In the genomic region with DNA sequence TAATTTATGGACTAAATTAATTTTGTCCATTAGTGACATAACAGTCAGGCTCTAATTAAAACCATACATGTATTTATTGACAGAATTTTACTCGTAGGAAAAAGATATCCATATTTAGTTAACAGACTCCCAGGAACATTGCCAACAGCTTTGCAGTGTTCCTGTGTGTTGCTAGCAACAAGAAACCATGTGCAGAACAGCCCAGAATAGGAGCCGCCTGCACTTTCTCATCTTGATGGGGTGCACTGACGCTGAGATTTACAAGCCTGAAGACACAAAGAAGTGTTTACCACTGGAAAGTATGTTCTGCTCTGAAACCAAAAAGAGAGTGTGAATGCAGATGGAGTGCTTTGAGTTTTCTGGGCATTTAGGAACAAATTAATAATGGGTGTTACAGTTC, we compare ENCODE assay signal across 8 mouse cellular contexts.
DNase-seq lines count a peak whose midpoint lies in the region; ATAC-seq lines count a peak whose summit lies in the region.
"Had no signal": no experiment of that assay in that cellular context is flagged by ENCODE, and none has a peak within 500 bp of the region (broad histone marks: within the 10 kb centered on the region; RNA-seq: fewer than 3 reads in every experiment).

No protein-coding gene starts in this region.

- no peaks in the 10 kb centered on the region for H3K36me3 ChIP-seq in limb, embryonic 11.5 days (ENCODE audit: control insufficient read depth, insufficient read depth, low read length)
- H3K36me3 ChIP-seq in limb, embryonic 10.5 days = no peaks in the 10 kb centered on the region
- no peaks in the 10 kb centered on the region for H3K36me3 ChIP-seq in heart, embryonic 15.5 days
- no peaks in the 10 kb centered on the region for H3K36me3 ChIP-seq in midbrain, embryonic 16.5 days (ENCODE audit: control insufficient read depth, insufficient read depth, low read length)
- H3K36me3 ChIP-seq: embryonic facial prominence, embryonic 15.5 days had no signal

- H3K27me3 ChIP-seq in limb, embryonic 11.5 days (ENCODE audit: control insufficient read depth, insufficient read depth, low read length) = no peaks in the 10 kb centered on the region
- H3K27me3 ChIP-seq in limb, embryonic 10.5 days (ENCODE audit: low read depth, poor library complexity, severe bottlenecking) = no peaks in the 10 kb centered on the region
- no peaks in the 10 kb centered on the region for H3K27me3 ChIP-seq in heart, embryonic 15.5 days
- no peaks in the 10 kb centered on the region for H3K27me3 ChIP-seq in midbrain, embryonic 16.5 days (ENCODE audit: control insufficient read depth, insufficient read depth, low read depth, low read length)
- H3K27me3 ChIP-seq: embryonic facial prominence, embryonic 15.5 days had no signal

- ATAC-seq in limb, embryonic 11.5 days (ENCODE audit: insufficient number of reproducible peaks, low FRiP score, low TSS enrichment, low read depth) = no peak
- ATAC-seq in heart, embryonic 15.5 days (replicated peaks; ENCODE audit: insufficient number of reproducible peaks, insufficient read depth, low FRiP score, low read depth) = 0 out of 2 replicates have a peak, but pooled peaks have one; percentile 39
- ATAC-seq in midbrain, embryonic 16.5 days = no peak

- H3K4me3 ChIP-seq in limb, embryonic 11.5 days (ENCODE audit: low read depth, low read length) = no peak overlapping the region
- no peak overlapping the region for H3K4me3 ChIP-seq in limb, embryonic 10.5 days
- H3K4me3 ChIP-seq in heart, embryonic 15.5 days = no peak overlapping the region
- H3K4me3 ChIP-seq in midbrain, embryonic 16.5 days (ENCODE audit: low read depth, low read length) = no peak overlapping the region
- H3K4me3 ChIP-seq: embryonic facial prominence, embryonic 15.5 days had no signal

- DNase-seq in limb, embryonic 11.5 days (ENCODE audit: low spot score) = peak; percentile 28
- DNase-seq in limb, embryonic 10.5 days (ENCODE audit: low spot score) = no peak
- peak; percentile 88 for DNase-seq in layer of hippocampus, adult 9-11 months
- DNase-seq in right cerebral cortex, postnatal 36 days (ENCODE audit: low spot score in 2 of 2) = peak; percentile 41 to 78
- DNase-seq in cerebellum, postnatal 25 days = no peak

- H3K9ac ChIP-seq in limb, embryonic 11.5 days (ENCODE audit: low read length) = no peak overlapping the region
- H3K9ac ChIP-seq in heart, embryonic 15.5 days = no peak overlapping the region
- H3K9ac ChIP-seq in midbrain, embryonic 16.5 days (ENCODE audit: low read depth, low read length) = no peak overlapping the region
- H3K9ac ChIP-seq: embryonic facial prominence, embryonic 15.5 days had no signal

- no peaks in the 10 kb centered on the region for H3K4me1 ChIP-seq in limb, embryonic 11.5 days (ENCODE audit: control insufficient read depth, insufficient read depth, low read length)
- no peaks in the 10 kb centered on the region for H3K4me1 ChIP-seq in limb, embryonic 10.5 days
- no peaks in the 10 kb centered on the region for H3K4me1 ChIP-seq in heart, embryonic 15.5 days (replicated peaks)
- no peaks in the 10 kb centered on the region for H3K4me1 ChIP-seq in midbrain, embryonic 16.5 days (ENCODE audit: control insufficient read depth, insufficient read depth, low read length)
- H3K4me1 ChIP-seq: embryonic facial prominence, embryonic 15.5 days had no signal

- H3K9me3 ChIP-seq in limb, embryonic 11.5 days (ENCODE audit: control insufficient read depth, low read length) = no peaks in the 10 kb centered on the region
- H3K9me3 ChIP-seq in limb, embryonic 10.5 days (replicated peaks) = no peaks in the 10 kb centered on the region
- H3K9me3 ChIP-seq in heart, embryonic 15.5 days (replicated peaks) = no peaks in the 10 kb centered on the region
- H3K9me3 ChIP-seq in midbrain, embryonic 16.5 days (replicated peaks; ENCODE audit: control insufficient read depth, low read length, poor library complexity, severe bottlenecking) = no peaks in the 10 kb centered on the region
- H3K9me3 ChIP-seq: embryonic facial prominence, embryonic 15.5 days had no signal

- 63% methylated on average over 3 of the region's 3 CpGs for WGBS in limb, embryonic 11.5 days
- 72% methylated on average over 3 of the region's 3 CpGs for WGBS in limb, embryonic 10.5 days
- 34% methylated on average over 3 of the region's 3 CpGs for WGBS in heart, embryonic 15.5 days
- WGBS in midbrain, embryonic 16.5 days = 79% methylated on average over 3 of the region's 3 CpGs

- H3K4me2 ChIP-seq in limb, embryonic 11.5 days (ENCODE audit: low read depth, severe bottlenecking) = no peak overlapping the region
- H3K4me2 ChIP-seq in heart, embryonic 15.5 days = no peak overlapping the region
- no peak overlapping the region for H3K4me2 ChIP-seq in midbrain, embryonic 16.5 days (ENCODE audit: low read length)
- H3K4me2 ChIP-seq: embryonic facial prominence, embryonic 15.5 days had no signal

- H3K27ac ChIP-seq in limb, embryonic 11.5 days (replicated peaks; ENCODE audit: low read depth, low read length) = no peak overlapping the region
- no peak overlapping the region for H3K27ac ChIP-seq in limb, embryonic 10.5 days
- H3K27ac ChIP-seq in heart, embryonic 15.5 days = no peak overlapping the region
- no peak overlapping the region for H3K27ac ChIP-seq in midbrain, embryonic 16.5 days (ENCODE audit: low read length)
- H3K27ac ChIP-seq: embryonic facial prominence, embryonic 15.5 days had no signal

Comparison
In these comparisons a context has a peak if more than half of its experiments do, and no peak if none do; other contexts are left out.
1. DNase-seq: peak in limb, embryonic 11.5 days (single experiment), layer of hippocampus, adult 9-11 months (single experiment) and right cerebral cortex, postnatal 36 days (2 of 2); none in limb, embryonic 10.5 days (single experiment) and cerebellum, postnatal 25 days (0 of 2).